Mouse (Mus musculus) ovary, adult 18-20 months (tissue): ENCODE measurements around the gene Cd47.

ENCODE experiments used
- DNase-seq: peaks from one replicate; pipeline ENCODE4 v3.0.0; 2022; ENCODE audit warnings: low spot score, mixed read lengths

Cd47 gene

DNA sequence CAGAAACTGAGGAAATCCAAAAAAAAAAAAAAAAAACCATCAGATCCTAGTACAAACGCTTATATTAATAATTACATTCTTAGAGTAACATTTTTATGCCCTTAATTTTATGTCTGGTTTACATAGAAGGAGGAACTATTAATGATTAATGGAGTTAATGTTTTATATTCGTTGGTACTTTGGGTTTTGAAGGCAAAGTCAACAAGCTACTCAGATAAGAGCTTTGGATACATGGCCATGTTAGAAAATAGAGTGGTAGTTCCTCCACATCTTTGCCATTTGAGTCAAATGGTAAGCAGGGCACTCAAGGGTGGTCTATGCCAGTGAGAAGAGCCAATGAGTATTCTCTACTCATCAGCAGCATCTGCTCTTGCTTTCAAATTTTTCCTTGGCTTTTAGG, 66.3 kb downstream of the Cd47 start:
- DNase-seq: no peak

- DNase-seq: no peak
Observed at GRCm38 (mm10) chr16:49868278-49868677, 67.9 kb downstream of the Cd47 start.

DNA sequence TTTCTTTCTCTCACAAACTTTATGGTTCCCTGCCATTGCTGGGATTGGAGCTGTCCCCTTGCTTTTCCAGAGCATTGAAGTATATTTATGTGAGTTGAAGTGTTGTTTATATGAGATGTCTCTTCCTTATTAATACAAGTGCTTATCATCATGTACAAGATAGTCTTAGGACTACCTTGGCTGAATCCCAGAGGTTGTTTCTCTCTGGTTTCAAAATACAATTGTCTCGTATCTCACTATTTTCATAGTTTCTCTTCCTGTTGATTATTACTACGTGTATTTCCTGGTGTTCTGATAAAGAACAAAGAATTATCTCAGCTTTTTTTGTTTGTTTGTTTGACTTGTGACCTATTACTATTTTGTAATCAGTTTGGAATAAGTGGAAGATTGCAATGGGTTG, 73.6 kb downstream of the Cd47 start:
- DNase-seq: no peak

GRCm38 (mm10) chr16:49874546-49874945, 74.2 kb downstream of the Cd47 start:
- no peak for DNase-seq

DNA sequence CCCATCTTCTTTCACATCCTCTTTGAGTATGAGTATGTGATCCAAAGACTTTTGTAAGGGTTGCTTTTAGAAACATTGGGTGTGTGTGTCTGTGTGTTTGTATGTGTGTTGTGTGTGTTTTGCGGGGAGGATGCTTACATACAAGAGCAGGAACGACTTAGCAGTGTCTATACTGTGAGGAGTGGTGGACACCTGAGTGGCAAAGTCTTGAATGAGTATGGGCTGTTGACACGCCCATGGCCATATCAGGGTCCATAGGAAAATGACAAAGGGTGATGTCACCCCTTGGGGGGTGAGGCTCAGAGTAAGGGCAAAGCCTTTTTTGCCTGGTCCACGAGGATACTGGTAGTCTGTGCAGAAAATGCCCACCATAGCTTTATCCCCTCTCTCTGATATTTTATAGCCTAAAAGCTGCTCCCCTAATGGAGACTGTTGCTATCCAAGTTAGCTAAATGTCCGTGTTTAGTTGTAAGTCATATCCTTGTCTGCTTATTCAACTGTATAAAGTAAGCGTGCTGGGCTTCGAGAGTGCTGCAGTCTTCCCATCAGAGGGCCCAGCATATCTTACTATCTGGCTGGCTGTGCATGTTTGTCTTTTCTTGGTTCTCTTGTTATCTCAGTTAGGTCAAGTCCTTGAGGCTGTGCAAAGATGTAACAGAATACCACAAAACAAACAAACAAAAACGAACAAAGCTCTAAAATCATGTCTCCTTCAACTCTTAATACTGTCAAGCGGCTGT, 76.1 kb downstream of the Cd47 start:
- DNase-seq: peak; percentile 54

DNA sequence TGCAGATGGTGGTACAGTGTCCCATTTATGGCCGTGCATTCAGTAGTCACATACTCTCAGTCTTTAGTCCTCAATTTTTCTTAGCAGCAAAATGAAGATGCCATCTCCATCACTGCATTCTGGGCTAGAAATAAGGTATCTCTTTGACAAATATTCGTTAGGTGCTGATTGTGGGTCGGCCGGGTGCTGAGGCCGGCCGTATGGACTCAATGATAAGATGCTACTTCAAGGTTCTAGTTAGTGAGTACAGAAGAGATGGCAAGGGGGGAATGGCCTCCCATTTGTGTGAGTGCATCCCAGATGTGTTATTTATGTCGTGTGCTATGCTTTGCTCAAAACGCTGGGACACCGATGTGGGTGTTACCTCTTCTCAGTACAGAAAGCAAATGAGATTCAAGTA, 76.9 kb downstream of the Cd47 start:
- DNase-seq: no peak

DNA sequence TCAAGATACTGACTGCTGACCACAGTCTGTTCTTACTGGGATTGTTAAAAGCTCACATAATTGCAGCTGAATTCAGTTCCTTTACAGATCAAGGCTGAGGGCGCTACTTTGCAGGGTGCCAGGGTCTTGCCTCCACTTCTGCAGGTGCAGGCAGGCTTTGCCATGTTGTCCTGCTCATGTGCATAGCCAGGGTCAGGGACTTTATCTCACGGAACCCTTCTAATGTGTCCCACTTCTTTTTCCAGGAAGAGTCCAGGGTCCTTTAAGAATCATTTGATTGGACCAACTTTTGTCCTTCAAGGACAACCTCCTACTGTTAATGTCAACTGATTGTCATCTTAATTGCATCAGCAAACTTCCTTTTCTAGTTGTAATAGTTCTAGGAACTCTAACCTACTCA, 77.7 kb downstream of the Cd47 start:
- no peak for DNase-seq

GRCm38 (mm10) chr16:49886403-49887066, 86.2 kb downstream of the Cd47 start:
- no peak for DNase-seq

GRCm38 (mm10) chr16:49887290-49887689, 87.0 kb downstream of the Cd47 start:
- DNase-seq: peak; percentile 35

DNA sequence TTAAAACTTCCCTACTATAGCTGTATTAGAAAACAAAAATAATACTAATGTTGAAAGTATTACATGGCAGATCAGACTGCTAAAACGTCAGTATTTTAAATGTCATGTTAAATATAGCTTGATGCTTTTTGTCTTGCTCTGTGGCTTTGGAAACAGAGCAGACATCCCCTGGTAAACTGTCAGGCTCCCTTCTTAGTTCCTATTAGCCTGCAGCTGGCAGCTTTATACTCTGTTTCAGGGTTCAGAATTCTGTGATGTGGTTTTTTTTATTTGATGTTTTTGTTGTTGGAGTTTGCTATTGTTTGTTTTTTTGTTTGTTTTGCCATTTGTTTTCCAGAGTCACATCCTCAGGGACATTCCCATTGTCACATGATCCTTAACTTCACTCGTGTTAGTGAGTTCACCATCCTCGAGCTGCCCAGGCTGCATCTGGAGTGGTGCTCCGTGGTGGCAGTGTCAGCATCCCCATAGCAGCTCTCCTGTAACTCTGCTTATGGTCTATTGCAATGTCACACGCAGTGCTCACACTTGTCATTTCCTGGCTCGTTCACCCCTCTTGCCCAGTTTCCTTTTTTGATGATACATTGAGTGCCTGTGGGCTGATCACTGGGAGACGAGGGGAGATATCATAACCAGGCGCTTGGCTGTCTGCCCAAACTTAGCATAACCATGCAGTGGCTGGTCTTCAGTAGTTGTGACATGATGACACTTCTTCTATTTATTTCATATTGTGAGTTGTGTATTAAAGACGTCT, 87.7 kb downstream of the Cd47 start:
- DNase-seq: no peak

DNA sequence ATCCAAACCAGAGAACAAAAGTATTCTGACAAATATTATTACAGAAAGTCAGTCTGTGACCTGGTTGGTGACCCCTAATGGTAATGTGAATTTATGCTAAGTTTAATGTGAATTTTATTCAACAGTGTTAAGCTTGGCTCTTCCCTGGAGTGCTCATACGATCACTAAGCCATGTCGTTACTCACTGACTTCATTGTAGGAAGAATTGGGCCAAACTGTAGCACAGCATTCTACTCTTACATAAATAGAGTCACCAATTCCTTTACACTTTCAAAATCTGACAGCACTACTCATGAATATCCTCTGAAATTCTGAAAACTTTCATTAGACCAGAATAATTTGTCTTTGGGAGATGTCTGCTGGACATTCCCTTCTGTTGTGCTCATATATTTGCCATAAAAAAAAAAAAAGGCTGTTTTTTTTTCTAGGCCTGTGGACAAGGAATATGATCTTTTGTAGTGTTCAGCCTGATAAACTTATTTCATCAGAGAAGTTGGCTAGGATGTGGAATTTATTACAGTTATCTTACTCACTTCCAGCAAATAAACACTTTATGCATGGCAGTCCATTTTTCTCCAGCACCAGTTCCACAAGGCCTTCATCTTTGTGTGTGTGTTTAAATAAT, 88.8 kb downstream of the Cd47 start:
- DNase-seq: no peak

DNA sequence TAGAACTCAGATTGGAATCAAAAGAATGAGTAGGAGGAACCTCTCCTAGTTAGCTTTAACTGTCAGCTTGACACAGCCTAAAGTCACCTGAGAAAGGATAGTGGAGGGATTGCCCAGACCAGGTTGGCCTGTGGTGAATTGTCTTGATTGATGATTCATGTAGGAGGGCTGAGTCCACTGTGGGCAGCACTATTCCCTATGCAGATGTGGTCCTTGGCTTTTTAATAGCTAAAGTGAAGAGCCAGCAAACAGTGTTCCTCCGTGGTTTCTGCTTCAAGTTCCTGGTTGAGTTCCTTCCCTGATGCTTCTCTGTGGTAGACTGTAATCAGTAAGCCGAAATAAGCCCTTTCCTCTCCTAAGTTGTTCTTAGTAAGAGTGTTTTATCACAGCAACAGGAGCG, 91.9 kb downstream of the Cd47 start:
- DNase-seq: no peak

DNA sequence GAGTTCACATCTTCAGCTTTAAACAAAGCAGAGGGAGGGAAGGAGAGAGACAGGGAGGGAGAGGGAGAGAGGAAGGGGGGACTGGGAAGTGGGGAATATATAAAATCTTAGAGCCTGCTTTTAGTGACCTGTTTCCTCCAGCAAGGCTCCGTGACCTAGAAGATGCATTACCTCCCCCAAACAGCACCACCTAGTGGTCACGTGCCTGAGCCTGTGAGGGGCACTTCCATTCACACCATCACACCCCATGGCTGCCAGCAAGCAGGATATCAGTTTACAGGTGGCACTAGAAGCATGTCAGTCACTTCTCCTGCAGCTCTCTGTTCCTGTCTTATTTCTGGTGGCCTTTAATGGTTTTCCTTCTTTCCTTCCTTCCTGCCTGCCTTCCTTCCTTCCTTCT, 92.6 kb downstream of the Cd47 start:
- no peak for DNase-seq

DNA sequence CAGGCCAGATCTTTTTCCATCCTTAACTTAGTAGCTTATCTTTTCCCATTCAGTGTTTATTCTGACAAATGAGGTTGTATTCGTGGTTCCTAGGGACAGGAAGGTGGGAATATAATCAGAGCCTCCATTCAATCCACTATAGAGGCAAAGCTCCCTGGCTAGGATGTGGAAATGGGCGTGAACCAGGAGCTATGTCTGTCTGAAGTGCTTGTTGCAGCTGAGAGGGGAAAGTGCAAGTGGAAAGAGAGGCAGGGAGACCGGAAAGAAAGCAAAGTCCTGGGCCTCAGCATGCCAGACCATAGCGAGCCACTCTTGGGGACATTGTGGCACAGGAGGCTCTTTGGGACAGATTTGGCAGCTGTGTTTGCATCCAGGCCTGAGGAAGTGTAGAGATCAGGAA, 94.3 kb downstream of the Cd47 start:
- DNase-seq: no peak

DNA sequence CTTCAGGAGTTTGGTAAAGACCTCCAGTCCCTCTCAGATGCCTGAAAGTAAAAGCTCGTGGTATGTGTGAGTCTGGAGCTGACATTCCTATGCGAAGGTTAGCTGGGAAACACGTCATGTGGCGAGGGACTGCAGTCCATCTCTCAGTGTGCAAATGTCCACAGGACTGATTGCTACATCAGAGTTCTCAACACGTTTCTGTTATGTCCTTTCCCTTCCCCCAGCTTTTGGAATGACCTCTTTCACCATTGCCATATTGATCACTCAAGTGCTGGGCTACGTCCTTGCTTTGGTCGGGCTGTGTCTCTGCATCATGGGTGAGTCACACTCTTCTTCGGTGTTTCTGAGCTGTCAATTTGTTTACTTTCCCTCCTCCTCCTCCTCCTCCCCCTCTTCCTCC, 95.8 kb downstream of the Cd47 start:
- no peak for DNase-seq

DNA sequence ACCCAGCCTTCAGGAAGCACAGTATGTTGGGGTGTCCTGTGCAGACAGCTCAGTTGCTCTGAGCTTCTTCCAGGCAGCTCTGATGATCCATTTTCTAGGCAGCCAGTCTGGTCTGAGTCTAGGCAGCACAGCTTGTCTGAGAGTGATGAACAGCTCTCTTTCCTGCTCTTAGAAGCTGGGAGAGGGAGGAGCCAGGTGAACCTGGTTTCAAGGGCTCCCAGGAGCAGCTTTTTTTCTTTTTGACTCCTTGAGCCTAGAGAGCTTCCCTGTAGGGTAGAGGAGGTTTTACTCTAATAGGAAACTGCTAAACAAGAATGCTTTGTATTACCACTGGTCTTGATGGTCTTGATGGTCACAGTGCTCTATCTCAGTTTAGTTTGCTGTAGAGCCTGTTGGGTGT, 101.1 kb downstream of the Cd47 start:
- no peak for DNase-seq

GRCm38 (mm10) chr16:49902083-49902482, 101.8 kb downstream of the Cd47 start:
- no peak for DNase-seq

GRCm38 (mm10) chr16:49904248-49904930, 104.1 kb downstream of the Cd47 start:
- no peak for DNase-seq

DNA sequence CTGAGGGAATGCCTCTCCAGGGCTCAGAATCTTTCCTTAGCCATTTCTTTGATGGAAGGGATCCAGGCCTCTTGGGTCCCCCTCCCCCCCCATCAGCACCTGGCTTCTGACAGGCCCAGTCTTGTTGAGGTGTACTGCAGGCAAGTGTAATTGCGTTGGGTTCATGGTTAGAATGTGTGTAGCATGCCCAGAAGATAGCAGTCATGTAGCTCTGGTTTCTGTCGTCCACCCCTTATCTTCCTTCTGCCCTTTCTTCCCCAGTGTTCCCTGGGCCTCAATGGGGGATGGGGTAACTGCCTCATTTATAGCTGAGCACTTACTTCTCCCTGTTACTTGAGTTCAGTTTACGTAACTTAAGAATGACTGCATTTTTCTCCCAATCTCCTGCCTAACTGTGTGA, 104.7 kb downstream of the Cd47 start:
- no peak for DNase-seq

DNA sequence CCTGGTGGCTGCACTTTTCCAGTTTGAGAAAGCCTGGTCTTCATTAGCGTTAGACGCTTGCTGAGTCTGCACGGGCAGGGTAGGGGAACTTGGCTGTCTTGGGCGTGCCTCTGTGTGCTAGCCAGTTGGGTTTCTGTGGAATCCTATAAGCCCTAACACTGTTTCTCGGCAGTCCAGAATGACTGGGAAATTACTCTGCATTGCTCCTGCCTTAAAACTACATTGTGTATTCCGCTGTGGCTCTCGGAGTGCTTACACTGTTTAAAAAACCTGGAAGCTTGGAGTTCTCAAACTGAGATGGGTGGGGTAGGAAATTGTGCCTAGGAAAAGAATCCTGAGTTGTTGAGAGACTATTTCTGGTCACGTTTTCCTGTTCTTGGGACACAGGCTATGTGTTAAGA, 105.3 kb downstream of the Cd47 start:
- no peak for DNase-seq

DNA sequence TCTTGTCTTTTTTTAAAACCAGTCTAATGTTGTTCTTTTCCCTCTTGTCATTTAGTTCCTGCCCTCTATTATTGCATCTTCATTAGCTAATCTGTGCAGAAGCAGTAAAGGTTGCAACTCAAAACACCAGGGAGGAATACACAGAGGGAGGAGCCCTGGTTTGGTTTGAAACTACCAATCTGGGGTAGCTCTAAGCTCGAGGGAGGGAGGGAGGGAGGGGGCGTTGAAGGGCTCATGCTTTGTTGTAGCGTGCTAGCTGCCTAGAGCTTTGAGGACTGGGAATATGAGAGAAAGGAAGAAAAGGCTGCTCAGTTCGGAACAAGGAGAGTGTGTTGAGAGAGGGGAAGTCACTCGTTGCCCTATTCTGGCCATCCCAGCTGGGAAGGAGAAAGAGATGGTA, 105.7 kb downstream of the Cd47 start:
- no peak for DNase-seq

GRCm38 (mm10) chr16:49906940-49907339, 106.6 kb downstream of the Cd47 start:
- DNase-seq: no peak
